Mouse (Mus musculus) intestine, embryonic 15.5 days (tissue): ENCODE results near the gene Fto. TPM values are rescaled to one million over a fixed set of nuclear protein-coding genes. Genes with fewer than 3 reads are reported as not detected.

Experiments
- ATAC-seq: fragments of 200-750 bp; cut with Nextera tagmentation; 2 replicates; pipeline ENCODE4 v1.8.0; 2017; ENCODE audit warnings: moderate TSS enrichment, moderate library complexity
- H3K27ac ChIP-seq: fragments of 300-500 bp; sonication (generic); 2 replicates; pipeline ENCODE4 v1.5.1; 2015; ENCODE audit warnings: mild to moderate bottlenecking, inconsistent platforms
- H3K27me3 ChIP-seq: fragments of 300-500 bp; sonication (generic); replicated peaks from 2 replicates; pipeline ENCODE4 v1.6.1; 2015; ENCODE audit warnings: inconsistent platforms
- H3K36me3 ChIP-seq: fragments of 300-500 bp; sonication (generic); 2 replicates; pipeline ENCODE4 v1.6.1; 2015; ENCODE audit warnings: inconsistent platforms
- H3K4me1 ChIP-seq: fragments of 300-500 bp; sonication (generic); replicated peaks from 2 replicates; pipeline ENCODE4 v1.6.1; 2015; ENCODE audit warnings: inconsistent platforms
- H3K4me2 ChIP-seq: fragments of 300-500 bp; sonication (generic); replicated peaks from 2 replicates; pipeline ENCODE4 v1.6.1; 2015; ENCODE audit warnings: mild to moderate bottlenecking, inconsistent platforms
- H3K4me3 ChIP-seq: fragments of 300-500 bp; sonication (generic); replicated peaks from 2 replicates; pipeline ENCODE4 v1.5.1; 2015; ENCODE audit warnings: inconsistent platforms
- H3K9ac ChIP-seq: fragments of 300-500 bp; sonication (generic); 2 replicates; pipeline ENCODE4 v1.6.1; 2015; ENCODE audit warnings: inconsistent platforms
- H3K9me3 ChIP-seq: fragments of 300-500 bp; sonication (generic); 2 replicates; pipeline ENCODE4 v1.6.1; 2016; ENCODE audit warnings: inconsistent platforms
- WGBS: fragments of 180-500 bp; shearing (Covaris S2); methylation state at CpG from one replicate; pipeline ENCODE4 v1.1.7; 2015; 5-methylcytosine and 5-hydroxymethylcytosine counted together
- polyA plus RNA-seq: library from polyadenylated mRNA; unstranded; fragments of >200 nt; fragmentation: Nextera tagmentation; extraction: Ambion mirVana; gene quantifications from 2 replicates; pipeline ENCODE4 v1.2.1, GENCODE M21; 2015

The Fto gene
- polyA plus RNA-seq, 1 experiment from 2014 or later, result 59.7 TPM

GRCm38 (mm10) chr8:91553387-91553786 lies 240.1 kb downstream of the Fto start:
- Histone ChIP-seq H3K9me3 (no peaks in the 10 kb centered on the region), H3K4me3 (no peak overlapping the region), H3K27me3 (no peaks in the 10 kb centered on the region), H3K27ac (no peak overlapping the region), H3K9ac (no peak overlapping the region), H3K36me3 (no peaks in the 10 kb centered on the region), H3K4me1 (no peaks in the 10 kb centered on the region), H3K4me2 (no peak overlapping the region)
- ATAC-seq, result no peak
- 77% methylated on average over 5 of the region's 5 CpGs for WGBS

DNA sequence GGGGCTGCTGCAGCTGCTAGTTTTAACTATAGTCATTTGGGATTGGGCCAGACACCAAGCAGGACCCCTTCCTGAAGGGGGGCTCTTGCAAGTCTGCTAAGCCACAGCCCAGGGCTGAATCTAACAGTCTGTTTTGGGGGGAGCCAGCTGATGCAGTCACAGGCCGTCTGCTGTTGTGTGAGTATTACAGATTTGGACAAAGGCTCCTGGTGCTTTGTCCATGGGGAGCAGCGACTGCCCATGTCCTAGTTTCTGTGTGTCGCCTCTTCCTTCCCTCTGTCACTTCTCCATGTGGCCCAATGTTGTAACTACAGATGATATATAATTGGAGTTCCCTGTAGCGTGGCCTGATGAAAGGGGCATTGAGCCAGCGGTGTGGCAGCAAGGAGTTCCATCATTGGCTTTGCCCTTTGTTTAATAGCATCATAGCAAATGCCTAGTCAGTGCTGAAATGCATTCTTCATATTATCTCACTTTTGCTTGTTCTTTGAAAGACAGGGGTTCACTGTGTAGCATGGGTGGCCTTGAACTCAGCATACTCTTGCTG lies 243.8 kb downstream of the Fto start:
- 0 out of 2 replicates have a peak, but pooled peaks cover under 1% of the 10 kb centered on the region for H3K4me1 ChIP-seq
- 90% methylated on average over 5 of the region's 5 CpGs for WGBS
- no peak overlapping the region for H3K4me3 ChIP-seq
- no peak overlapping the region for H3K9ac ChIP-seq
- H3K9me3 ChIP-seq, result no peaks in the 10 kb centered on the region
- H3K4me2 ChIP-seq, result no peak overlapping the region
- no peaks in the 10 kb centered on the region for H3K27me3 ChIP-seq
- no peak for ATAC-seq
- H3K27ac ChIP-seq, result no peak overlapping the region
- H3K36me3 ChIP-seq, result no peaks in the 10 kb centered on the region

GRCm38 (mm10) chr8:91558408-91558807 lies 245.1 kb downstream of the Fto start:
- Histone ChIP-seq H3K4me1 (0 out of 2 replicates have a peak, but pooled peaks cover 7% of the 10 kb centered on the region), H3K9ac (no peak overlapping the region), H3K4me3 (no peak overlapping the region), H3K9me3 (no peaks in the 10 kb centered on the region), H3K27ac (no peak overlapping the region), H3K36me3 (no peaks in the 10 kb centered on the region), H3K4me2 (no peak overlapping the region), H3K27me3 (no peaks in the 10 kb centered on the region)
- WGBS, result 71% methylated on average over 6 of the region's 6 CpGs
- no peak for ATAC-seq

GRCm38 (mm10) chr8:91560017-91560591 lies 246.8 kb downstream of the Fto start:
- ATAC-seq, result no peak
- Histone ChIP-seq H3K9me3 (no peaks in the 10 kb centered on the region), H3K27ac (no peak overlapping the region), H3K27me3 (no peaks in the 10 kb centered on the region), H3K4me1 (peaks cover 7% of the 10 kb centered on the region; the same call in 1 of the 2 replicates), H3K4me2 (no peak overlapping the region), H3K36me3 (no peaks in the 10 kb centered on the region), H3K4me3 (no peak overlapping the region), H3K9ac (no peak overlapping the region)
- 65% methylated on average over 6 of the region's 6 CpGs for WGBS

GRCm38 (mm10) chr8:91561241-91561640 lies 247.9 kb downstream of the Fto start:
- Histone ChIP-seq H3K27me3 (no peaks in the 10 kb centered on the region), H3K4me1 (peaks cover 12% of the 10 kb centered on the region; the same call in 1 of the 2 replicates), H3K27ac (no peak overlapping the region), H3K9me3 (no peaks in the 10 kb centered on the region), H3K4me3 (no peak overlapping the region), H3K9ac (no peak overlapping the region), H3K4me2 (no peak overlapping the region), H3K36me3 (no peaks in the 10 kb centered on the region)
- WGBS, result 89% methylated on average over 4 of the region's 4 CpGs
- no peak for ATAC-seq

DNA sequence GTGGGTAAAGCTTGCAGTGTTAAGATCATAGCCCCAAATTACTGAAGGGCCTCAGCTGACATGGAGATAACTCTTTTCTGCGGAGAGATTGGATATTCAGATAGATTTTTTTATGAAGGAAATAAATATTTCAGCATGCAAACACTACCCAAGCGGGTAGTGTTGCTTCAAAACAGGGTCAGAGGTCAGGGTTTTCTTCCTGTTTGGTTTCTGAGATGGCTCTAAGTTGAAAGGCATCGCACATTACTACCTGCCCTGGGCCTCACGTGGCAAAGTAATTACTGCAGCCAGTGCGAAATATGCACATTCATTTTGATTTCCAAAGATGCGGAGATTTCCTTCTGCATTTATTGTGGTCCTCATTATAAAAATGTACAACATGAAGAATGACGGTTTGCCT lies 249.3 kb downstream of the Fto start:
- Histone ChIP-seq H3K4me1 (peaks cover 12% of the 10 kb centered on the region; the same call in 1 of the 2 replicates), H3K9ac (no peak overlapping the region), H3K27ac (no peak overlapping the region), H3K27me3 (no peaks in the 10 kb centered on the region), H3K36me3 (no peaks in the 10 kb centered on the region), H3K9me3 (no peaks in the 10 kb centered on the region), H3K4me3 (no peak overlapping the region), H3K4me2 (no peak overlapping the region)
- WGBS, result 64% methylated on average over 7 of the region's 7 CpGs
- no peak for ATAC-seq

DNA sequence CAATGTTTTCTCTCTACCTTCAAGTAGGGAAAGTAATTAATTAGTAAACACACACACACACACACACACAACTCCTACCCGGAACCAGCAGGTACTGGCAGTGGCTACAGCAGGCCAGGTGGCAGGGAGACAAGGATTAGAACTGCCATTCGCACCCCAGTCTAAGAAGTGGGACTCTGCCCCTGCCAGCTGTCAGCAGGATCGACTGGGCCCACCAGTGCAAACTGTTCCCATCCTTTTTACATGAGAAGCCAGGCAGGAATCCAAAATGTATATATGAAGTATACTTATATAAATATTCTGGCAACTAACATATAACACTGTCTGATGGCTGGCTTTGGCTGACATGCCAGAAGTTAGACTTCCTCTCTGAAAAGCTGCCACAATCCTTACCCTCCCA lies 250.0 kb downstream of the Fto start:
- Histone ChIP-seq H3K9ac (no peak overlapping the region), H3K27ac (no peak overlapping the region), H3K9me3 (no peaks in the 10 kb centered on the region), H3K27me3 (no peaks in the 10 kb centered on the region), H3K4me3 (no peak overlapping the region), H3K4me1 (peaks cover 12% of the 10 kb centered on the region; the same call in 1 of the 2 replicates), H3K36me3 (no peaks in the 10 kb centered on the region), H3K4me2 (no peak overlapping the region)
- WGBS, result 45% methylated on average over 3 of the region's 3 CpGs
- no peak for ATAC-seq

DNA sequence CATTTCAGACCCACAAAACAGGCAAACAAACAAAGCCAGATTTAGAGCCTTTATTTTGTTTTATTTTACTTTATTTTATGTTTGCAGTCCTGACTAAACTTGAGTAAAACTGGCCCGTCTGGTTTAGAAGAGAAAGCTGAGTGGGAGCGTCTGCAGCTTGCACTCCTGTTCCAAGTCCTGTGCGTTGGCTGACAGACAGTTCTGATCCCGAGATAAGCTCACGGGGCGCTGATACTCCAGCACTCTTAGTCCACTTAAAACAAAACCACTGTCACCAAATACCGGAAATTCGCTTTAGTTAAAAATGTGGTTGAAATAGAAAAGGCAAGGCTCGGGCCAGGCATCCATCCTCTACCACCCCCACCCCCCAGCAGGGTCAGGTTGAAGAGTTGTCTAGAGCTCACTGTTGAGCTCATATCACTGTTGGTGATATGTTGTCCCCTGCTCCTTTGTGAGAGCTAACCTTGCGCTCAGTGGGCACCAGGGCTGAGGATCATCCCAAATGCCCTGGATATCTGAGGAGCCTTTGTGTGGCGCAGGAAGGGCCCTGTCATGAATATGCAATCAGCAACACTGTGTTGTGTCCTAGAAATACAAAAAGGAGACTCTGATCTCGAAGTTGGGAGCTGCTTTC lies 252.7 kb downstream of the Fto start:
- ATAC-seq, result no peak
- no peaks in the 10 kb centered on the region for H3K36me3 ChIP-seq
- WGBS, result 37% methylated on average over 12 of the region's 12 CpGs
- H3K27me3 ChIP-seq, result no peaks in the 10 kb centered on the region
- no peak overlapping the region for H3K27ac ChIP-seq
- no peak overlapping the region for H3K4me3 ChIP-seq
- no peaks in the 10 kb centered on the region for H3K9me3 ChIP-seq
- no peak overlapping the region for H3K9ac ChIP-seq
- peaks cover 23% of the 10 kb centered on the region for H3K4me1 ChIP-seq
- no peak overlapping the region for H3K4me2 ChIP-seq

GRCm38 (mm10) chr8:91566503-91566869 lies 253.2 kb downstream of the Fto start:
- Histone ChIP-seq H3K4me3 (no peak overlapping the region), H3K27ac (no peak overlapping the region), H3K4me2 (no peak overlapping the region), H3K27me3 (no peaks in the 10 kb centered on the region), H3K36me3 (no peaks in the 10 kb centered on the region), H3K4me1 (peaks cover 23% of the 10 kb centered on the region), H3K9me3 (no peaks in the 10 kb centered on the region), H3K9ac (no peak overlapping the region)
- no peak for ATAC-seq
- 81% methylated on average over 2 of the region's 2 CpGs for WGBS

DNA sequence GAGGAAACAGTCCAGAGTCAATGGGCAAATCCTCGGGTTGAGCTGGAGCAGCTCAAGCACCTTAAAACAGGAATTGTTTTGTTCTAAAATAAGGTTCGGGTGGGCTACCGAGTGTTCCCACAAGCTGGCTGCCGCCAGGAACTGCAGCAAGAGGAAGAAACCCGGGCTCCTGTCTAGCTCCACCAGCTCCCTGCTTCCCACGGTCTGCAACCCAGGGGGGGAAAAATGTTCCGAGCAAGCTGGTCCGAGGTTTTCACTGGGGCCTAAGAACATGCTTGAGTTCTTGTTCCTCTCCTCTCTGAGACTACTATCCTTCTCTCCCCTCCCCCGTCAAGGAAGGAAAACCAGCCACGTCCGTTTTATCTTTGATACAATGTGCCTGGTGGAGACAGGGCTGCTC lies 256.5 kb downstream of the Fto start:
- Histone ChIP-seq H3K27me3 (no peaks in the 10 kb centered on the region), H3K36me3 (no peaks in the 10 kb centered on the region), H3K4me3 (no peak overlapping the region), H3K27ac (no peak overlapping the region), H3K4me1 (peaks cover 16% of the 10 kb centered on the region), H3K9ac (no peak overlapping the region), H3K9me3 (no peaks in the 10 kb centered on the region), H3K4me2 (0 out of 2 replicates have a peak overlapping the region, but pooled peaks have one; percentile 14)
- WGBS, result 31% methylated on average over 11 of the region's 11 CpGs
- no peak for ATAC-seq

GRCm38 (mm10) chr8:91570809-91571208 lies 257.5 kb downstream of the Fto start:
- ATAC-seq, result no peak
- H3K27ac ChIP-seq, result no peak overlapping the region
- H3K4me1 ChIP-seq, result peaks cover 13% of the 10 kb centered on the region
- no peaks in the 10 kb centered on the region for H3K9me3 ChIP-seq
- no peak overlapping the region for H3K4me2 ChIP-seq
- no peak overlapping the region for H3K9ac ChIP-seq
- no peaks in the 10 kb centered on the region for H3K27me3 ChIP-seq
- 78% methylated on average over 7 of the region's 7 CpGs for WGBS
- H3K36me3 ChIP-seq, result no peaks in the 10 kb centered on the region
- H3K4me3 ChIP-seq, result no peak overlapping the region

DNA sequence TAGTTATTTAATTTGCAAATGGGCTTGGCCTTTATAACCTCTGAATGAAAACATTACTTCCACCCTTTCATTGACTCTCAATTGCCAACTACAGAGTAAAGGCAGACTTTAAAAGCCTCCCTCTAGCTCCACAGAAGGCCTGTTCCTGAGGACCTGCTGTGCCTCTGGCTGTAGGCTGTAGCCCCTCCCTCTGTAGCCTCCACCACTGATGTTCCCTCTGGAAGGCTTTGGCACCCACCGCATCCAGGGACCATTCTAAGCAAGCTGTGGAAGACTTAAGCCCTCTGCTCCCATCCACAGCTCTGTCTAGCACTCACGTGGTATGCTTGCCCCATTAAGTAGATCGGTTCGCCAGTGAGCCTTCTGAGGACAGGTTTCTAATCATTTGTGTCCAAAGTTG lies 258.7 kb downstream of the Fto start:
- no peaks in the 10 kb centered on the region for H3K27me3 ChIP-seq
- H3K4me3 ChIP-seq, result no peak overlapping the region
- no peak overlapping the region for H3K27ac ChIP-seq
- 74% methylated on average over 4 of the region's 4 CpGs for WGBS
- H3K9ac ChIP-seq, result no peak overlapping the region
- H3K9me3 ChIP-seq, result no peaks in the 10 kb centered on the region
- no peak for ATAC-seq
- no peak overlapping the region for H3K4me2 ChIP-seq
- peaks cover 11% of the 10 kb centered on the region for H3K4me1 ChIP-seq
- no peaks in the 10 kb centered on the region for H3K36me3 ChIP-seq

GRCm38 (mm10) chr8:91572630-91573029 lies 259.3 kb downstream of the Fto start:
- no peak for ATAC-seq
- Histone ChIP-seq H3K4me3 (no peak overlapping the region), H3K9me3 (no peaks in the 10 kb centered on the region), H3K36me3 (no peaks in the 10 kb centered on the region), H3K4me1 (peaks cover 11% of the 10 kb centered on the region), H3K9ac (no peak overlapping the region), H3K4me2 (no peak overlapping the region), H3K27me3 (no peaks in the 10 kb centered on the region), H3K27ac (no peak overlapping the region)
- WGBS, result 35% methylated on average over 4 of the region's 4 CpGs
